Mouse (Mus musculus) spleen, adult 2 months (tissue): ENCODE results near the gene Psmd1.

ENCODE experiments used
- CTCF ChIP-seq: fragments of 200-500 bp; IDR thresholded peaks from 2 replicates; pipeline ENCODE4 v1.5.1; 2011; ENCODE audit warnings: mild to moderate bottlenecking, inconsistent platforms; ENCODE audit not compliant: insufficient read depth, insufficient read length, insufficient replicate concordance; ENCODE audit errors: extremely low read depth
- POLR2A ChIP-seq: fragments of 200-500 bp; IDR thresholded peaks from 2 replicates; pipeline ENCODE4 v1.6.1; 2011; ENCODE audit warnings: low read depth, low read length, inconsistent platforms

GRCm38 (mm10) chr1:86054943-86055342 is 9.2 kb upstream of the Psmd1 start:
- no peak for TF ChIP-seq POLR2A
- TF ChIP-seq CTCF, result no peak
